Mouse (Mus musculus) regulatory T cell (primary cell): ENCODE data around the gene Notch1.

Experiments used
- in situ Hi-C: fragments of 300-600 bp; cut with MboI, MseI; formaldehyde crosslinking; loops from one replicate; pipeline ENCODE4 v1.15.1; 2025; ENCODE audit warnings: high pct_unique_total_duplicates

The Notch1 gene

GRCm38 (mm10) chr2:26500599-26501370 is 15.7 kb downstream of the Notch1 start:
- in situ Hi-C loops = no loop called here

- in situ Hi-C loops = no loop called here
Observed at GRCm38 (mm10) chr2:26500027-26500598, 16.4 kb downstream of the Notch1 start.

GRCm38 (mm10) chr2:26498694-26499093 is 17.8 kb downstream of the Notch1 start:
- in situ Hi-C loops = no loop called here

- in situ Hi-C loops = no loop called here
Observed at GRCm38 (mm10) chr2:26497861-26498533, 18.5 kb downstream of the Notch1 start.

- in situ Hi-C loops = no loop called here
Observed at GRCm38 (mm10) chr2:26496451-26496850, 20.0 kb downstream of the Notch1 start.

- in situ Hi-C loops = no loop called here
Observed at GRCm38 (mm10) chr2:26495701-26496100, 20.8 kb downstream of the Notch1 start.

- in situ Hi-C loops = loop anchor here (5.0 kb wide), 1 partner anchor 922 kb away; no protein-coding TSS in a partner anchor
Observed at GRCm38 (mm10) chr2:26494991-26495390, 21.5 kb downstream of the Notch1 start.

GRCm38 (mm10) chr2:26494396-26494795 is 22.1 kb downstream of the Notch1 start:
- in situ Hi-C loops = loop anchor here (5.0 kb wide), 1 partner anchor 923 kb away; no protein-coding TSS in a partner anchor

- in situ Hi-C loops = loop anchor here (5.0 kb wide), 1 partner anchor 924 kb away; no protein-coding TSS in a partner anchor
Observed at GRCm38 (mm10) chr2:26493021-26493781, 23.3 kb downstream of the Notch1 start.

GRCm38 (mm10) chr2:26490760-26491301 is 25.6 kb downstream of the Notch1 start:
- in situ Hi-C loops = loop anchor here (5.0 kb wide), 1 partner anchor 926 kb away; no protein-coding TSS in a partner anchor

GRCm38 (mm10) chr2:26488535-26489135 is 27.8 kb downstream of the Notch1 start:
- in situ Hi-C loops = loop anchor here (10.0 kb wide), 1 partner anchor 416 kb away; the partner anchor contains the start of gene Surf6

GRCm38 (mm10) chr2:26487322-26488021 is 29.0 kb downstream of the Notch1 start:
- in situ Hi-C loops = loop anchor here (10.0 kb wide), 1 partner anchor 417 kb away; the partner anchor contains the start of gene Surf6

GRCm38 (mm10) chr2:26486835-26487321 is 29.6 kb downstream of the Notch1 start:
- in situ Hi-C loops = loop anchor here (10.0 kb wide), 1 partner anchor 418 kb away; the partner anchor contains the start of gene Surf6

GRCm38 (mm10) chr2:26486264-26486810 is 30.1 kb downstream of the Notch1 start:
- in situ Hi-C loops = loop anchor here (10.0 kb wide), 1 partner anchor 418 kb away; the partner anchor contains the start of gene Surf6

GRCm38 (mm10) chr2:26485710-26486109 is 30.8 kb downstream of the Notch1 start:
- in situ Hi-C loops = loop anchor here (10.0 kb wide), 1 partner anchor 419 kb away; the partner anchor contains the start of gene Surf6

GRCm38 (mm10) chr2:26485278-26485677 is 31.2 kb downstream of the Notch1 start:
- in situ Hi-C loops = loop anchor here (10.0 kb wide), 1 partner anchor 420 kb away; the partner anchor contains the start of gene Surf6

- in situ Hi-C loops = loop anchor here (10.0 kb wide), 1 partner anchor 421 kb away; the partner anchor contains the start of gene Surf6
Observed at GRCm38 (mm10) chr2:26484169-26484568, 32.3 kb downstream of the Notch1 start.

GRCm38 (mm10) chr2:26483230-26483869 is 33.1 kb downstream of the Notch1 start:
- in situ Hi-C loops = loop anchor here (10.0 kb wide), 1 partner anchor 421 kb away; the partner anchor contains the start of gene Surf6
